Mouse (Mus musculus) monocyte, adult 2 months (primary cell): ENCODE data around the gene Brd4.

ENCODE experiments used
- DNase-seq, 2 experiments: peaks; one replicate each; pipeline ENCODE4 v3.0.0; 2022; ENCODE audit warnings: low spot score in 2 of 2, low read depth in 1 of 2

Gene Brd4

GRCm38 (mm10) chr17:32173166-32173565, 111.4 kb downstream of the Brd4 start:
- no peak for DNase-seq

- no peak for DNase-seq
These were observed 112.0 kb downstream of the Brd4 start for GRCm38 (mm10) chr17:32172485-32172884.

- no peak for DNase-seq
These were observed 114.8 kb downstream of the Brd4 start for GRCm38 (mm10) chr17:32169518-32170225.

GRCm38 (mm10) chr17:32166687-32167086, 117.8 kb downstream of the Brd4 start, which contains the start of gene Notch3:
Gene Notch3 (minus strand): TSS chr17:32166852.
- no peak for DNase-seq

GRCm38 (mm10) chr17:32165803-32166595, 118.5 kb downstream of the Brd4 start:
- DNase-seq, result no peak

GRCm38 (mm10) chr17:32165266-32165802, 119.2 kb downstream of the Brd4 start:
- DNase-seq, result no peak

- DNase-seq, result no peak
These were observed 119.7 kb downstream of the Brd4 start for GRCm38 (mm10) chr17:32164780-32165179.

- peak; percentile 29 to 57 for DNase-seq
These were observed 120.4 kb downstream of the Brd4 start for GRCm38 (mm10) chr17:32163910-32164650.

- DNase-seq, result no peak
These were observed 122.2 kb downstream of the Brd4 start for GRCm38 (mm10) chr17:32162112-32162850.

- DNase-seq, result no peak
These were observed 123.6 kb downstream of the Brd4 start for GRCm38 (mm10) chr17:32160882-32161281.

- no peak for DNase-seq
These were observed 125.7 kb downstream of the Brd4 start for GRCm38 (mm10) chr17:32158841-32159240.

- no peak for DNase-seq
These were observed 137.8 kb downstream of the Brd4 start for GRCm38 (mm10) chr17:32146718-32147117.
